Mouse (Mus musculus): ENCODE measurements around the gene Dnm3.

Gene Dnm3

DNA sequence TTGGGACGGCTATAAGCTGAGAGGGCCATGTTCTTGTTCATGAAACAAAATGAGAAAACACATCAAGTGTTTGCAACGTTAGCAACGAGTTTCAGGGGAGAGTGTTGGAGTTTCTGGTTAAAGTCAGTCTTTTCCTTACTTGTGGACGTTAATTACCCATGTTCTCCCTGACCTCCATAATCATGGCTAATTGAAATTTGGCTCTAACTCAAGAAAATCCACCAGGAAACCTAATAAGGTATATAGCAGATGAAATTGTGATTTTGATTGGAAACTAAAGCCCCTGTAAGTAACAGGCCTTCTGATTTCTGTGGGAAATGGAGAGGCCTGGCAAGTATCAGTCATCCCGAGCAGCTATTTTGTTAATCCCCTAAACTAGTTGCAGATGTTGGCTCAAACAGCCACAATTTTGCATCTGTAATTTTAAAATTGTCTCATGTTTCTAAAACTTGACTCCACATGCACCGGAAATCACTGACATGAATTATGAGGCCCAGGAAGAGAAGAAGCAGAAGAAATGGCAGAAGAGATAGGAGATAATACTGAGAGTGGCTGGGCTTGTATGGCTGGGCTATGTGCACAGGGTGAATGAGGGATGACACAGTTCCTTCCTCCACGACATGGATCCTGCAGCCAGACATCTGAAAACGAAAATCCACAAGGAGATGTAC lies 223.7 kb downstream of the Dnm3 start:
- DNase-seq (ENCODE audit: low spot score in 2 of 2), result no peak

DNA sequence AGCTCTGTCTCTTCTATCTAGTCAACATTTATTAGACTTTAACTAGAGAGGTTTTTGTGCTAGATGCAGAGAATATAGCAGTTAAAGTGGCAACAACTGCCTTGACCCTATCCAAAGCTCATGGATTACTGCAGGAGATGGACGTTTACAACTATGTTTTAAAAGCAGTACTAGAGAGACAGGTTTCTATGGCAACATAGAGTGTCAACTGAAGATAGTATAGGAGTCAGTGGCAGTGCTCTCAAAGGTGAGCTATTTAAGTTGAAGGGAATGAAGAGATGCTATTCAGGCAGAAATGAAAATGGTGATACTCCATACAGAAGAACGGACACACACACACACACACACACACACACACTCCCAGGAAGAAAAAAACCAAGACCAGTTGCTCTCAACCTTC lies 225.0 kb downstream of the Dnm3 start:
- no peak for DNase-seq (ENCODE audit: low spot score in 2 of 2)

DNA sequence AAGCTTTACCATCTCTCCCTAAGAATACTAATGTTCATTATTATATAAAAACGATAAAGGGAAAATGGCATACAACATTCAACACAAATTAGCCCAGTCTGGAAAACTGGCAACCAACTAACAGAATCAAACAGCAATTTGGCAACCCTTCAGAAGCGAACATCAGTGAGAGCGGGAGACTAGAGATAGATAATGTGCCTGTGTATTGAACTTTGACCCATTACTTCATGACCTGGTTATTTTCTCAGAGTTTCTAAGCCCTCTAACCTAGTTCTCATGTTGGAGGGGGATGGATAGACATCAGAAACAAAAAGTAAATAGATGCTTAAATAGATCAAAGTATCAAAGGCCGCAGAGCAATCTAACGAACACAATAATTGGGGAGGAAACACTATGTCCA lies 230.6 kb downstream of the Dnm3 start:
- no peak for DNase-seq (ENCODE audit: low spot score in 2 of 2)

DNA sequence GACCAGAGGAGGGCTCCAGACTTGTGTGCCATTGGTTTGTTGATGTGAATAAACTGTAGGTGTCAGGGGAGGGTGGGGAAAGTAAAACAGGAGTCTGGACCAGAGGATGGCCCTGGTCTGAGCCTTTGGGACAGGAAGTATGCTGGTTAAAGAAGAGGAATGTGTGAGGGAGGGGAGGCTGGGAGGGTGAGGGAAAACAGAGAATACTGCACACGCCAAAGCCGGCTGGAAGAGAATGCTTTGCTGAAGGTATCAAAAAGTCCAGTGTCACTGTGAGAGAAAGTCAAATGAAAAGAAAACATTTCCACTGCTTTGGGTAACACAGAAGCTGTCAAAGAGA lies 234.2 kb downstream of the Dnm3 start:
- no peak for DNase-seq (ENCODE audit: low spot score in 2 of 2)

DNA sequence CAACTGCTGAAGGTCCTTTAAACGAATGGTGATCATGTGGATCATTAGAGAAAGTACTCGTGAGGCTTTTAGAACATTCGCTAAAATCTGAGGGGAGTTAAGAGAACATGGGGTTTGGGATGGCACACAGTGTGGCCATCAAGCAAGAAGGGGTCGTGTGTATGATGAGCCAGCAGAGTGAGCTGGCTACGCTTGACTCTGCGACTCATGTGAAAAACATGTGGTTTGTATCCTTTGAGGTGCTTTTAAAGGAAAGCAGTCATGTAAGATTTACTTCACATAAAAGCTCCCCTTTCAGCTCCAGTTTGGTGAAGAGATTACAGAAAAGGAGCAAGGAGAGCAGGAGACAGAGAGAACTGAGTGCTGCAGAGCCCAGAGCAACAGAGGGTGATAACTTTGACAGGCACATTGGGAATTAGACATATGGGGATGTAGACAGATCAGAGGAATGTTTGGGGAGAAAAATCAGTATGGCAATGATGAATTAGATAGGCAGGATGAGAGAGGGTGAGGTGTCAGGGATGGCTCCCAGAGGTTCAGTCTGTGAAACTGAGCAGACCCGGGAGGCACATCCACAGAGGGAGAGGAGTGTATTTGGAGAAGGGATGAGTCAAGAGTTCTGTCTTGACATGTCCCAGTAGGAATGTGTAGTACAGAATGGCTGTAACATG lies 234.7 kb downstream of the Dnm3 start:
- DNase-seq (ENCODE audit: low spot score in 2 of 2), result no peak

DNA sequence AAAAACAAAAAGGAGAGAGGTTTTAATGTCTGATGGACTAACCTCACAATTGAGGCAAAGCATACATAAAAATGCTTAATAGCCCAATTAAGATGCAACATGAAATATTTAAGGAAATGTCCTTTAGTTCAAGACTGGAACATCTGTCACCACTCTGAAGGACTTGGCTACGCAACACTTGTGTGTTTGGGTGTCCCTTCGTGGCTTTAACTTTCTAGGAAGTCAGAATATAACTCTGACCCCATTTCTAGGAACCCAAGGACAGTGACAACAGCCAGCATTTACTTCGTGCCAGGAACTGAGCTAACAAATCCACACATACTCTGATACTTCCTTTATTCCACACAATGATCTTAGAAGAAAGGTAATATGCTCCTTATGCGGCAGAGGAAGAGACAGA lies 237.1 kb downstream of the Dnm3 start:
- DNase-seq (ENCODE audit: low spot score in 2 of 2), result no peak

DNA sequence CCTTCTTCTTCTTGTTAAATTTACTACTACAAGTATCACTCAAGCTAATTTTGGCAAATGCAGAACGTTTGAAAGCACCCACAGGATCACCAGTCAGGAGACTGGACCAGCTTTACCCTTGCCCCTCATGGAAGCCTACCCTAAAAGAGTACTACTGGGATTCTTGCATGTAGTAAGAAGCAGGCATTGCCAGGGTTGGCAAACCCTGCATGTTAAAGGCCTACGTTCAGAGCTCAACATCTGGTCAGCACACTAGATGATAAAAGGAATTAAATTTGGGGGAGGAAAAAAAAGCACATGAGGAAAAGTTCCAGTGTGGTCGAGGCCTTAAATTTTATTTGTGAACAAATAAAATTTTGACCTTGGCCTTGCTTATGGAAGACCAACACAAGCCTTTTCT lies 239.2 kb downstream of the Dnm3 start:
- DNase-seq (ENCODE audit: low spot score in 2 of 2), result no peak

DNA sequence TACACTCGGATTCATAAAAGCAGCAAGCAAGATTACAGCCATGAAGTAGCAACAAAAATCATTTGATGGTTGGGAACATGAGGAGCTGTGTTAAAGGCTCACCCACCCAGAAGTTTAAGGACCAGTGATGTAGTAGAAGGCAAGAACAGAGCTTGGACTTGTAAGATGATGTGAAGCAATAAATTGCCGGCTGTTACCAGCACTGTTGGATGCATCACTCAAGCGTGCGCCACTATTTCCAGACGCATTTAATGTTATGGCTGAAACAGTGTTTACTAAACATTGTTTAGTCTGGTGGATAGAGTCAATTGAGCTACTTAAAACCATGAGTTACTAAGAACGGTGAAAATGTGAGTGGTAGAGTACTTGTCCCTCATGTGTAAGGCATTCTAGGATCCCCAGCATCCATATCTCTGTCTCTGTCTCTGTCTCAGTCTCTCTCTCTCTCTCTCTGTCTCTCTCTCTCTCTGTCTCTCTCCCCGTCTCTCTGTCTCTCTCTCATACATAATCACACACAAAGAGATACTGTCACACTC lies 241.1 kb downstream of the Dnm3 start:
- no peak for DNase-seq (ENCODE audit: low spot score in 2 of 2)

DNA sequence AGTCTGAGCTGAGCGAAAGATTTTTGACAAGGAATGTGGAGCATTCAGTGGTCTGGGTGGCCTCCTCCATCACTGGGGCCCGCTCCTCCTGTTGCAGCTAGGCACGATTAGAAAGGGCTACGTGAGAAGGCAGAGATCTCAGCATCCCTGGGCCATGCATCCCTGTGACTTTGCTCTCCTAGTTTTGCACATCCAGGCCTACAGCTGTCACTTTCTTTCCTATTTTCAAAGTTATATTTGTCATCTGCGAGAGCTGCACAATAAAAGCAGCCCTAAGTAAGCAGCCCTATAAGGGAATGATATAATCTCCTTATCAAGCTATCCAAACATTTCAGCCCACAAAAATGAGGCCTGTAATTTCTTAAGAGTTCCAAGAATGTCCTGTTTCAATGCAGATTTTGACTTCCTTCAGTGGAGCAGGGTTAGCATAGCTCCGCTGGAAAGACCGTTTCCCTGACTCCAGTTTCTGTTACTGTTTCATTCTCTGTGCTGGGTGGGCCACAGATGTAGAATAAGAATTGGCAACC lies 252.2 kb downstream of the Dnm3 start:
- no peak for DNase-seq (ENCODE audit: low spot score in 2 of 2)

DNA sequence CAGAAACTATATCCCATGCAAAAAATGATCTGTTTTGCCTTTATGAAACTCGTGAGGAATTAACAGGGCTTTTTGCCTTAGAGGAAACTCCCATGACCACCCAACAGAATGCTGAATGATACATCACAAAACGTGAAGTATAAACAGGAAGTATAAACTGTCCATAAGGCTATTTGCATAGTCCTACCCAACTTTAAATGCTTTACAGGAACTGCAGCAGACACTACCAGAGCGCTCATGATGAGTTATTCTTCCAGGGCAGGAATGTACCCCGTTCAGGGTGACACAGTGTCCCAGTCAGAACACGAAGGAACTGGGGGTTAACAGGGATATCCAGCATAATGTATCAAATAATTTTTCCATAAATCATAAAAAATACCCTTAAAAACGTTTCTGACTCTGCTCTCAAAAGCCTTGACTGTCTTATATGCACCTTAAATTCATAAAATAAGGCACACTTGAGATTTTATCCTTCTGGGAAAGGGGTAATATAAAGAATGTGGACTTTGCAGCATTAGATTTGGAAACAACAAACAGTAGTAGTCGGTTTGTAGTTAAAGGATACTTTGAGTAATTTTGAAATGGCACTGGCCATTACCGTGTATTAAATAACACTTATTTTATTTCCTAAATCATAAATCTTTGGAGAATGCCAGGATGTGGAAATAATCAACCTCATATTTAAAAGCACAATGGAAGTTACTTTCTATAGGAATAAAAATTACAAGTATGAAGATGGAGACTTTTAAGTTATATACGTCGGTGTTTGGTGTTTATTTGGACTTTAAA lies 252.8 kb downstream of the Dnm3 start:
- no peak for DNase-seq (ENCODE audit: low spot score in 2 of 2)

DNA sequence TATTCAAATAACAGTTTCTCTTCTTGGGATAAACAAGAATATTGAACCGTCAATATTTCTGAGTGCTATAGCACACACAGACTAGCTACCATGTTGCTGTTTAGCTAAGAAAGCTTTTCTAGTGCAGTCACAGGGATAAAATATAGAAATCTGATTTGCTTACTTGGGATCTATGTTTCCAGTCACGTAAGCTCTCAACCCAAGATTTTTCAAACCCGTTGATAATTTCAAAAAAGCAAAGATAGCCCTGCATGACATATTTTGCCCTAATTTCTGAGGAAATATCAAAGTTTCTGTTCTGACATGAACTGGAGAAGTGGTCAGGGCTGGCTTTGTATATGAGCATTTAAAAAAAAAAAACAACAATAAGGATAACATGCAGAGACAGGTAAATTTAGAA lies 253.8 kb downstream of the Dnm3 start:
- no peak for DNase-seq (ENCODE audit: low spot score in 2 of 2)

DNA sequence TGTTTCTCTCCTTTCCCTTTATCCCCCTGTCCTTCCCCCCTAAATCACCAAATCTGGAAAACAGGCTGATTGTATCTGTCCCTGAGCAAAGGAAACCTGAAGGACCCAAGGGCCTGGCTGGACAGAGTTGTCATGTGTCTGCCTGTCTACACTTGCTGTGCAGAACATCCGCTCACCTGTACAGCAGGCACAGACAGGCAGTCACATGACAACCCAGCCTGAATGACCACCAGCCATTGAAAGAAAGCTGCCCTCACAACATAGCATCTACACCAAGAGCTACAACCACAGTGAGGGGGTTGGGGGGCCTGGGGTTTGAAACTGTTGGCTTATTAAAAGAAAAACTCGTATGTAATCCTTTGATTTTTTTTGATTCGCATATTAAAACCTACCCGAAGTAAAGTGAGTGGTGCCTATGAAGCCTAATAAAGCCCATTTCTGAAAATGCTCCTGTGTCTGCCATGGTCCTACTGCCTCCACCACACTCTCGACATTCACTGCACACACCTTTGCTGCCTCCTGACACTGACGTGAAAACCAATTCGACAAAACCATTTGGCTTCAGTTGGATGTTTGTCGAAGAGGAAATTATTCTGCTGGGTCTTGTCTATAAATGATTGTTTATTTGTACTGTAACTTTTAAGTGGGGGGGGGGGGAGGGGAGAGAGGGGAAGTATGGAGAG lies 254.4 kb downstream of the Dnm3 start:
- DNase-seq (ENCODE audit: low spot score in 2 of 2), result peak; percentile 18 to 34

DNA sequence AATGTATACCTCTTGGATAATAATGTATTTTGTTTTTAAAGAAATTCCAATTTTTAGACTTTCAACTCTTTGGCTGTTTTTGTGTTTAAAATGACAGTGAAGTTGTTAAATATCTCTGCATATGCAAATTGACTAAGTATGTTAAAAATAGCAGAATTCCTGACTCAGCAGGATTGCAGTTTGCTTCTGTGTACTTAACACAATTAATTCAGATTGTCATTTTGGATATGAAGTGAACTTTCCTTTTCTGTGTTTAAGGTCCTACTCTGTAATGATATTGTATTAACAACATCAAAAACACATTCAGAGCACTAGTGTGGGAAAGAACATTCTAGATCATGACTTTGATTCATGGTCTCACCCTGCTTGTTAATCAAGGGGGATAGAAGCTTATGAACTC lies 255.5 kb downstream of the Dnm3 start:
- no peak for DNase-seq (ENCODE audit: low spot score in 2 of 2)

DNA sequence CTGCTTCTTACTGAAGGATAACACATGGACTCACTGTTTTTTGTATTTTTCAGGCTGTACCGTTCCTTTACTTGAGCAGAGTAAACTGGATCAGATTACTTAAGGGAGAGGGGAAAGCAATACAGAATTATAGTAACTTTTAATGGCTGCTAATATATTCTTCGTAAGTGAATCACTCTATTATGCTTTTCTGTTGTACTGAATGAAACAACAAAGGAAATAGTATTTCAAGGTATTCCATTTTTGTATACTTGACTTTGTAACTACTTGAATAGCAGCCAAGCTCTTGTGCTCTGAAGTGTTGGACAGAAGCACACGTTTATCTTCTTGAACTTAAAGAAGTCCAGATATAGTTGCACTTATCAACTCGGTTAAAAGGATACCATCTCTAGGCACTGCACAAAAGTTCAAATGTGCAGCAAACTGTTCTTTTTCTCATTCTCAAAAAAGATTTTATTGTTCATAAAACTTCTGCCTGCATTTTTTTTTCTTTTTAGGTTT lies 256.0 kb downstream of the Dnm3 start:
- DNase-seq (ENCODE audit: low spot score in 2 of 2), result no peak

DNA sequence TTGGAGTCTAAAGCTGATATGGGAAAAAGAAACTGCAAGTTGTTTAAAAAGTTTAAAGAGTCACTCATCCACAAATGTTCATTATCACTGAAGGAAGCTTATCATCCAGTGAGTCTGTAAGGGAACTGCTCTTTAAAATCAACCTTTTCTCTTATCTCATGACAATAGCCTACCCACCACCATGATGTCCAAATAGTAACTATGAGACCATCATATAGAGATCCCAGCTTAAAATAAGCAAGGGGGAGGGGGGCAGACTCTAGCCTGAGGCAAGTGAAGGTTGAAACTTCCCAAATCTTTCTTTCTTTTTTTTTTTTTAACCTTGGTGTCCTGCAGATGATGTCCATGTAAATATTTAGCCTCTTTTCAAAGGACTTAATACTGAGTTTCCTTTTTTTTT lies 256.9 kb downstream of the Dnm3 start:
- DNase-seq (ENCODE audit: low spot score in 2 of 2), result no peak

DNA sequence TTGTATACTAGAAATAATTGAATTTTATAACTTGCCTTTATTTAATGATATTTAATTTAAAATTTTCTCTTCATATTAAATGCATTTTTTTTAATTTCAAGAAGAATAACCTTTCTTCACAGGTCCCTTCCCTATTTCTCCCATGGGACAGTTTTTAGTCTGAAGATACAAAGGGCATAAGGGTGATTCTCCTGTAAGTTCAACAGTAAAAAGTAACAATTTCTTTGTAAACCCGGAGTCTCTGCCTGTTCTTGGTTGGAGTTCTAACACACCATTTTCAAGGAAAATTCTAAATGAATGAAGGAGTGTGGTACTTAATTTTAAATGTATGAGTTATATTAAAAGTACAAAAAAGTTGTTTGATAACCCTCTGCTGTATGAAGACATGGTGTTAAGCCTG lies 258.1 kb downstream of the Dnm3 start:
- DNase-seq (ENCODE audit: low spot score in 2 of 2), result no peak

DNA sequence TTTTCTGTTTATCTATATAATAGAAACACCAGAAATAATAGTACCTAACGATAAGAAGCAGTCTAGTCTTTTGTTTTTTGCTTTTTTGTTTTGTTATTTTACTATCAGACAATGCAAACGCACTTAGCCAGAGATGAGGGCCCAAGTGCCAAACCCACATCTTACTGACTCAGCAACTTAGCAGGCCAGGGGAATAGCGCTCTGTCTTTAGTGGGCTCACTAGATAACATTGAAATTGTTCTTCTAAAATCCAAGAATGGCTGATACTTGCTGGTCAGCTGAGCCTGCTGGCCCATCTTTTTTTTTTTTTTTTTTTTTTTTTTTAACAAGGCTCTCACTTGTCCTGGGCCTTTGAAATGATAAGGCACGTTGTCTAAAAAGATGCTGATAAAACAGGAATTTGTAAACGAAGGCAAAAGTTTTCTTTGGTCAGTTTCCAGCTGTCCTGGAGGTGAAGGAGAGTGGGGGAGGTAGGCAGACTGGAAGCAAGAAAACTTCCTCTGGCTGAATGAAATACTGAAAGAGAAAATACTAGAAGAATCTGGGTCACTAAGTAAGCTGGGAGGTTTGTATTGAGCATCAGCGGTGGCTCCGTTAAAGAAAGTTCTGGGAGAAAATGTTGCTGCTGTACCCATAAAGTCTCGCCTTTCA lies 259.2 kb downstream of the Dnm3 start:
- no peak for DNase-seq (ENCODE audit: low spot score in 2 of 2)

DNA sequence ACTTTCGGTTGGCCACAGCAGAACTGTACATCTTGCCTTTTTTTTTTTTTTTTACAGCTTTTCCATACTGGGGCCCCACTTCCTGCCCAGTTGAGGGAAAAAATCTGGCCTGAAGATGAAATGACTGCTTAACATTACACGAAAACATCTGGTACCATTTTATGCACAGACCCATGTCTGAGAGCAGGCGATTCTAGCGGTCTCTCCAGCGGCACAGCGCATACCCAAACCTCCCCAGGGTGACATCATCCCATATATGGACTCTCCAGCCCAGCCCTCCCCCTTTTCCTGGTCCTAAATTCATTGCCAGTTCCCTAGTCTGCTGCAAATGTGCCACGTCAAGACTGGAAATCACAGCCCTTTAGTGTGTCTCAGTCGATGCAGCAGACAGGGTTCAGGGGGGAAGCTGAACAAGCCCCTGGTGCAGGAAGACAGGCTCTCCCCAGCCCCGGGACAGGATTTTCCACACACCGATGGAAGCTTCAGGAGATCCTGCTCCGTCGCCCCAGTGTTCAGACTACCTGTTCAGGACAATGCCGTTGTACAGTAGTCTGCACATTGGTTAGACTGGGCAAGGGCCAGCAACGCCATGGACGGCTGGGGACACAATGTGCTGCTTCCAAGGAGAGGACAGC lies 260.4 kb downstream of the Dnm3 start:
- DNase-seq (ENCODE audit: low spot score in 2 of 2), result peak; percentile 37 to 56

DNA sequence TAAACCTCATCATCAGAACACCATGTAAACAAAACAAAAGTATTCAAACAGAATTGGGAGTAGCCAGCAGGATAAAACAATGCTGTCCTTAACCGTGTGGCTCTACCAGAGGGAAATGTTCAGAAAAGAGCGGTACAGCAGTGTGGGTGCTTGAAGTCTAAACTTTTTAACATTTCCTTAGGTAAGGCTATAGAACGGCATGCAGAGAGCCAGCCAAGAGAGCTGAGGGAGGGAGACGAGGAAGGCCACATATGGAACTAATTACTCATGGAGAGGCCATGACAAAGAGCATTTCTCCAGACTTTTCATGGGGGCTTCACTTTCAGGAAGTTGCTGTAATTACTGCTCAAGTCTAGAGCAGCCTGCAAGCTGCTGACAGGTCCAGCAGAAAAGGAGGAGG lies 261.2 kb downstream of the Dnm3 start:
- no peak for DNase-seq (ENCODE audit: low spot score in 2 of 2)

DNA sequence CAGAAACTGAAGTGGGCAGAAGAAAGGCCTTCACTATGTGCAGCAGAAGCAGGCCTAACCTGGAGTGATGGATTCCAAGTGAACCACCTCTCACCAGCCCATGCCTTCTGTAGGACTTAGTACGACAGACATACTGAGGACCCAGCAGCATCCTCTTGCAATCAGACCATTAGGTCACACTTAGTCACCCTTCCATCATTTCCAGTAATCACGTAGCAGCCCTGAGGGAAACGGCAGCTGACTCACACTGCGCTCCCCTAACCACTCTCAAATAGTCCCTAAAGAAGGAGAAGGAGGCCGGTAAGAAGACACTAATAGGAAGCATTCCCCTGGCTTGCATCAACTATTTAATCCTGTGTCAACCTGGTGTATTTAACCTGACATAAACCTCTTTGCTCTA lies 262.1 kb downstream of the Dnm3 start:
- DNase-seq (ENCODE audit: low spot score in 2 of 2), result no peak

DNA sequence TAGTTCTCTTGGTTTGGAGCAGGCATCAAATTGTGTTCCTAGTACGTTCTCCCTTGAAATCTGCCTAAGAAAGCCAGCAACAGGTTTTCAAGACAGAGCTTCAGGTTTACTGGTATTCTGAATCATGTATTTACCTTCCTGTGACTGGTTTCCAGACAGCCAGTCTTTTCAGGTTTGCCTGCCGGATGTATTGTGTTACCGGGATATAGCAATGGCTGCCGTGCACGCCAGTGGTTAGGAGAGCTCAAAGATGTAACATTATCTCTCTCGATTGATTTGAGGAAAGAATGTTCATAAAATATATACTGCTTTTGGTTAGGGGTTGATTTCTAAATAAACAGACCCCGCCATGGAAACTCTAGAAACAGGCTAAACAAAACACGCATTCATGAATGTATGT lies 264.8 kb downstream of the Dnm3 start:
- no peak for DNase-seq (ENCODE audit: low spot score in 2 of 2)
